Mouse (Mus musculus) bone marrow macrophage, adult 2 months (primary cell): ENCODE data around the gene Pcyt2.

Experiments used
- CTCF ChIP-seq: IDR thresholded peaks from 2 replicates; pipeline ENCODE4 v1.5.1; 2012; ENCODE audit warnings: low read depth, mild to moderate bottlenecking, low read length, moderate library complexity
- POLR2A ChIP-seq: IDR thresholded peaks from 2 replicates; pipeline ENCODE4 v1.6.1; 2012; ENCODE audit warnings: mild to moderate bottlenecking, low read depth, low read length, borderline replicate concordance

- no peak for TF ChIP-seq CTCF
- no peak for TF ChIP-seq POLR2A
Measured at GRCm38 (mm10) chr11:120603545-120603944, 14.2 kb downstream of the Pcyt2 start.
